Mouse (Mus musculus) layer of hippocampus, adult 8-10 months (tissue): ENCODE results near the gene Ddx17. TPM values are rescaled to one million over a fixed set of nuclear protein-coding genes. Genes with fewer than 3 reads are reported as not detected.

Source experiments
- microRNA-seq, 2 experiments: library from miRNA; unstranded; fragments of <30 nt; microRNA quantifications; one replicate each; pipeline ENCODE4 v1.2.0; 2022
- total RNA-seq, 4 experiments: library from RNA; stranded (reverse); gene quantifications; 2 replicates each; pipeline ENCODE4 v1.2.4; 2022

Ddx17 gene
- total RNA-seq, 4 experiments from 2014 or later: 307 to 352 (median 330) TPM

Small RNA genes lying within 50 kb of the gene (microRNA-seq; reads per million reads assigned to microRNA genes)
- 0 reads per million in 2 experiments for gene Gm27903

Other genes starting within 250 kb of the Ddx17 start
- 10 to 100 TPM; 21.0 to 24.8 (median 23.8) TPM for gene Pla2g6, start 218.4 kb downstream of the Ddx17 start, total RNA-seq
- 1 to 10 TPM; 1.2 to 3.7 (median 2.3) TPM for gene Maff, start 200.1 kb downstream of the Ddx17 start, total RNA-seq
- gene Tmem184b, start 143.2 kb downstream of the Ddx17 start, total RNA-seq: 10 to 100 TPM; 52.5 to 66.5 (median 57.2) TPM
- gene Csnk1e, start 91.2 kb downstream of the Ddx17 start, total RNA-seq: 100 to 1,000 TPM; 112 to 137 (median 123) TPM
- 10 to 100 TPM; 81.3 to 98.0 (median 88.7) TPM for gene Kcnj4, start 41.5 kb downstream of the Ddx17 start, total RNA-seq
- under 1 TPM in 3 of 4 experiments, not detected in 1; 0.23 to 0.45 (median 0.32) TPM for gene Kdelr3, start 30.3 kb downstream of the Ddx17 start, total RNA-seq
- gene Dmc1, start 58.4 kb upstream of the Ddx17 start, total RNA-seq: 1 to 10 TPM in 2 of 4 experiments, under 1 TPM in 2; 0.39 to 2.1 (median 1.2) TPM
- 10 to 100 TPM in 3 of 4 experiments, 1 to 10 TPM in 1; 8.8 to 12.5 (median 11.6) TPM for gene Fam227a, start 112.2 kb upstream of the Ddx17 start, total RNA-seq
- gene Cby1, start 112.5 kb upstream of the Ddx17 start, total RNA-seq: 10 to 100 TPM; 34.6 to 45.5 (median 38.6) TPM
- 100 to 1,000 TPM in 3 of 4 experiments, 10 to 100 TPM in 1; 89.4 to 103 (median 101) TPM for gene Tomm22, start 124.1 kb upstream of the Ddx17 start, total RNA-seq
- gene Josd1, start 141.2 kb upstream of the Ddx17 start, total RNA-seq: 10 to 100 TPM; 43.5 to 54.0 (median 46.4) TPM
- 10 to 100 TPM; 49.4 to 61.5 (median 52.8) TPM for gene Gtpbp1, start 144.1 kb upstream of the Ddx17 start, total RNA-seq
- 10 to 100 TPM; 29.4 to 44.7 (median 37.0) TPM for gene Sun2, start 195.8 kb upstream of the Ddx17 start, total RNA-seq
- 10 to 100 TPM; 45.6 to 58.6 (median 54.5) TPM for gene Dnal4, start 231.1 kb upstream of the Ddx17 start, total RNA-seq